Mouse (Mus musculus) limb, embryonic 13.5 days (tissue): ENCODE measurements around the gene Isg15. TPM values are rescaled to one million over a fixed set of nuclear protein-coding genes. Genes with fewer than 3 reads are reported as not detected.
A peak's percentile ranks its signal among the peaks of the same experiment; 100 is the strongest.
"Not testable (repeated sequence)": the region's sequence is repeated elsewhere in the genome, so short reads cannot be mapped to it uniquely, and the experiment has no call there.

Experiments used
- ATAC-seq: fragments of 200-750 bp; cut with Nextera tagmentation; 2 replicates; pipeline ENCODE4 v1.8.0; 2017; ENCODE audit warnings: low read depth, moderate number of reproducible peaks, moderate TSS enrichment; ENCODE audit not compliant: low FRiP score
- H3K27ac ChIP-seq: fragments of 300-500 bp; sonication (generic); 2 replicates; pipeline ENCODE4 v1.5.1; 2015; ENCODE audit warnings: inconsistent platforms, mild to moderate bottlenecking, moderate library complexity
- H3K27me3 ChIP-seq: fragments of 300-500 bp; sonication (generic); 2 replicates; pipeline ENCODE4 v1.6.1; 2015; ENCODE audit warnings: mild to moderate bottlenecking, inconsistent platforms
- H3K36me3 ChIP-seq: fragments of 300-500 bp; sonication (generic); 2 replicates; pipeline ENCODE4 v1.6.1; 2015; ENCODE audit warnings: inconsistent platforms, mild to moderate bottlenecking, moderate library complexity
- H3K4me1 ChIP-seq: fragments of 300-500 bp; sonication (generic); 2 replicates; pipeline ENCODE4 v1.6.1; 2015; ENCODE audit warnings: inconsistent platforms
- H3K4me2 ChIP-seq: fragments of 300-500 bp; sonication (generic); replicated peaks from 2 replicates; pipeline ENCODE4 v1.6.1; 2015; ENCODE audit warnings: inconsistent platforms, mild to moderate bottlenecking, moderate library complexity
- H3K4me3 ChIP-seq: fragments of 300-500 bp; sonication (generic); 2 replicates; pipeline ENCODE4 v1.5.1; 2015; ENCODE audit warnings: moderate library complexity, mild to moderate bottlenecking, inconsistent platforms
- H3K9ac ChIP-seq: fragments of 300-500 bp; sonication (generic); 2 replicates; pipeline ENCODE4 v1.6.1; 2015; ENCODE audit warnings: mild to moderate bottlenecking, inconsistent platforms
- H3K9me3 ChIP-seq: fragments of 300-500 bp; sonication (generic); 2 replicates; pipeline ENCODE4 v1.6.1; 2016; ENCODE audit warnings: inconsistent platforms
- WGBS: fragments of 180-500 bp; shearing (Covaris S2); methylation state at CpG from one replicate; pipeline ENCODE4 v1.1.7; 2015; 5-methylcytosine and 5-hydroxymethylcytosine counted together
- microRNA-seq: library from miRNA; unstranded; fragments of <30 nt; microRNA quantifications from one replicate; pipeline ENCODE4, GENCODE M21; 2016
- polyA plus RNA-seq: library from polyadenylated mRNA; unstranded; fragments of >200 nt; fragmentation: Nextera tagmentation; extraction: Ambion mirVana; gene quantifications from 2 replicates; pipeline ENCODE4 v1.2.1, GENCODE M21; 2015

The Isg15 gene
- polyA plus RNA-seq, 1 experiment from 2014 or later = 1.5 TPM

DNA sequence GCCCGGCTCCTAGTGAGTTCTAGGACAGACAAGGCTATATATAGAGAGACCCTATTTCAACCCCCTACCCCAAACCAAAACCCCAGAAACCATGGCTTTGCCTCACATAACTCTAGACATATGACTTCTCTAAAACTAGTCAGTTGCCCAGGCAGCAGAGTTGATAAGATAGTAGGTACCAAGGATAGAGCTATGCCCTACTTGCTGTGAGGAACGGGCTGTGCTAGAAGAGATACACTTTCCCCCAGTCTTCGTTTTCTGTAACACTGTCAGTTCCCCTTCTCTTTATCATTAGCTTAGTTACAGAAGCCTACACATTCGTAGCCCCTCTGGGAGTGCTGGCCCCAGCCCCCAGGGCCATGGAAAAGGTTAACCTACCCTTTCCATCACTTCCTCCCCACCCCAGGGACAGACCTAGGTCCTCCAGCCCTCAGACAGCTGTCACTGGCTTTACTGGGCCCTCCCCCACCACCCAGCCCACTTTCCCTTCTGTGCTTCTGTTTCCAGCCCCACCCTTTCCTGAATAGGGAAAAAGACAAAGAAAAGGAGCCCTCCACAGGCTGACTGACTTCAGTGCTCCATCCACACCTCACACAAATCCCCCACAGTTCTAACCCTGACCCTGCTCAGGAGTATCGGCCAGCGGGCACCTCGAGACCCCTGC is 16.2 kb downstream of the Isg15 start:
- Histone ChIP-seq H3K4me2 (0 out of 2 replicates have a peak overlapping the region, but pooled peaks have one; percentile 59), H3K4me3 (no peak overlapping the region), H3K27ac (no peak overlapping the region), H3K9ac (no peak overlapping the region), H3K36me3 (peaks cover 63% of the 10 kb centered on the region), H3K9me3 (no peaks in the 10 kb centered on the region), H3K27me3 (no peaks in the 10 kb centered on the region), H3K4me1 (peaks cover 41% of the 10 kb centered on the region)
- 86% methylated on average over 7 of the region's 7 CpGs for WGBS
- no peak for ATAC-seq

DNA sequence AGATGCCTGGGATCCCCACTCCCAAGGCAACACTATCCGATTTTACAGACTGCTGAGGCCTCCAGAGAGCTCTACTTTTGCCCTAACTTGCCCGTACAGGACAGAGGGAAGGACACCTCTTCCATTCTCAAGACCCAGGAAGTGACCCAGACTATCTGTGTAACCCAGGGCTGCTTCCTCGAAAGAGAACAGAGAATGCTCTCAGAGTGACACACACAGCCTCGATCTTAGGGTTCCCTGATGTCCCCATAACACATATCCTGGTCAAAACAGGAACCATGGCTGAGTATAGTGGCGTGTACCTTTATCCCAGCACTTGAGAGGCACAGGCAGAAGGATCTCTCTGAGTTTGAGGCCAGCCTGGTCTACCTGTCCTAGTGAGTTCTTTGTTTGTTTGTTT is 16.9 kb downstream of the Isg15 start:
- H3K9me3 ChIP-seq = no peaks in the 10 kb centered on the region
- ATAC-seq = no peak
- peaks cover 35% of the 10 kb centered on the region for H3K4me1 ChIP-seq
- H3K9ac ChIP-seq = no peak overlapping the region
- H3K27me3 ChIP-seq = no peaks in the 10 kb centered on the region
- WGBS = 87% methylated on average over 5 of the region's 5 CpGs
- H3K4me2 ChIP-seq = no peak overlapping the region
- no peak overlapping the region for H3K4me3 ChIP-seq
- H3K36me3 ChIP-seq = peaks cover 66% of the 10 kb centered on the region
- H3K27ac ChIP-seq = no peak overlapping the region

DNA sequence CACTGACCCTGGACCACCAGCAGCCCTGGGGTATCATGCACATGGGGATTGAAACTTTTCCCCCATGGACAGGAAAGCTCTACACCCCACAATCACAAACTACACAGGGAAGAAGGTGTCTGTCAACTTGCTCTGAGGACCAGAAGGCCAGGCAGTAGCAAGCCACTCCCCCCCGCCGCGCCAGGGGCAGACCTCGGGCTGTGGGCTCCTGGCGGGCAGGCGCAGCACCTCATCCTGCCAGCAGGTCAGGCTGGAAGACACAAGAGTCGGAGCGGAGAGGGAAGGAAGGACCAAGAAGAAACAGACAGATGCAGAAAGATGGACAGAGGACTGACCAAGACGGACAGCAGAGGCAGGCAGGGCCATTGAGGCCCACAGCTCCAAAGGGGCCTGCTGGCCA is 23.0 kb downstream of the Isg15 start:
- Histone ChIP-seq H3K4me1 (no peaks in the 10 kb centered on the region), H3K27ac (no peak overlapping the region), H3K36me3 (peaks cover 87% of the 10 kb centered on the region), H3K27me3 (no peaks in the 10 kb centered on the region), H3K4me3 (no peak overlapping the region), H3K9me3 (no peaks in the 10 kb centered on the region), H3K9ac (no peak overlapping the region), H3K4me2 (no peak overlapping the region)
- WGBS = 94% methylated on average over 9 of the region's 9 CpGs
- ATAC-seq = no peak

DNA sequence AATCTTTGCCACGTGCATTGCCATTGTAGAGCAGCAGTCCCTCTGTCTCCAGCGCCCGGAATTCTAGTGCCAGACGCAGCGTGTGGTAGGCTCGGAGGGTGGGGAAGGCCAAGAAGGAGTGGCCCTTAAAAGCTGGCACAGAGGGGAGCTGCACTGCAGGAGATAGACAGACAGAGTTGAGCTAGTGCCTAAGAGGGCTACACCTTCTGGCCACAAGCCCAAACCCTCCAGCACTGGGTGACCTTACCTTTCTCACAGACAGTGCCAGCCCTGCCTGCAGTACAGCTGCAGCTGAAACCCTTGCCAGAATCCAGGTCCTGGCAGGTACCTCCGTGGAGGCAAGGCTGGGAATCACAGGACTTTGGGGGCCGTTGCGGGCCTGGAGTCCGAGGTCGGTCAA is 28.8 kb downstream of the Isg15 start:
- Histone ChIP-seq H3K27me3 (no peaks in the 10 kb centered on the region), H3K27ac (no peak overlapping the region), H3K4me3 (no peak overlapping the region), H3K9me3 (no peaks in the 10 kb centered on the region), H3K36me3 (peaks cover 100% of the 10 kb centered on the region), H3K9ac (no peak overlapping the region), H3K4me1 (no peaks in the 10 kb centered on the region), H3K4me2 (no peak overlapping the region)
- no peak for ATAC-seq
- WGBS = 95% methylated on average over 11 of the region's 11 CpGs

DNA sequence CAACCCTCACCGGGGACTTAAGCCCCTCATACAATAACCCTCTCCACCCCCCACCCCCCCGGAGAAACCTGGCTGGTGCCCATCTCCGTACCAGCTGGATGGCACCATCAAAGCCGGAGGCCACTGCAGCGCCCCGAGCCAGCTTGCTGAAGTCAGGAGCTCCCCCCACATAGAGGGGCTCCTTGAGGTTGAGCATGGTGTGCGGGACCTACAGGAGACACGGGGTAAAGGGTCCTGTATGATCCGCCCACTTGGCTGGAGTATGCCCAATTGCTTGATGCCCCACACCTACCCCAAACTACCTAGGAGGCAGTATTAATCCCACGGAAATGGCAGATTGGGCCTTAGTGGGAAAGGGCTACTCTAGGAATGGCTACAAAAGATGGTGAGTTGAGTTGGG is 31.5 kb downstream of the Isg15 start:
- Histone ChIP-seq H3K36me3 (peaks cover 100% of the 10 kb centered on the region), H3K4me3 (no peak overlapping the region), H3K27me3 (no peaks in the 10 kb centered on the region), H3K9ac (no peak overlapping the region), H3K9me3 (peaks cover 3% of the 10 kb centered on the region; the same call in 1 of the 2 replicates), H3K4me2 (no peak overlapping the region), H3K4me1 (no peaks in the 10 kb centered on the region), H3K27ac (no peak overlapping the region)
- WGBS = 95% methylated on average over 10 of the region's 10 CpGs
- no peak for ATAC-seq

DNA sequence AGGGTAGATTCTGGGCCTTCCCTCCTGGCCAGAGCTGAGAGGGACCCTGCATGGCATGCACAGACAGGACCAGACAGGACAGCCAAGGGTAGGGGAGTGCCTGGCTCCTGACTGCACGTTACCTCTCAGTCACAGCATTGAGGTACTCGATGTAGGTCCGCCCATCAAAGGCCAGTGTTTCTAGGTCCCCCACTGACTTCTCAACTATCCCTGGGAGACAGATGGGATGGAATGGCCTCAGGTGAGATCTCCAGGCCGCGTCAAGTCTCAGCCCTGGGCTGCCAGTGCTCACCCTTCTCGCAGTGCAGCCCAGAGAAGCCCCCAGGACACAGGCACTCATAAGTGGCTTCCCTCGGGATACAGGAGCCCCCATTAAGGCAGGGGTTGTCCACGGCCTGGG is 32.0 kb downstream of the Isg15 start:
- H3K27ac ChIP-seq = no peak overlapping the region
- no peaks in the 10 kb centered on the region for H3K27me3 ChIP-seq
- H3K36me3 ChIP-seq = peaks cover 100% of the 10 kb centered on the region
- H3K4me1 ChIP-seq = no peaks in the 10 kb centered on the region
- peaks cover 3% of the 10 kb centered on the region; the same call in 1 of the 2 replicates for H3K9me3 ChIP-seq
- H3K4me3 ChIP-seq = no peak overlapping the region
- H3K9ac ChIP-seq = no peak overlapping the region
- ATAC-seq = no peak
- H3K4me2 ChIP-seq = no peak overlapping the region
- 90% methylated on average over 8 of the region's 8 CpGs for WGBS

DNA sequence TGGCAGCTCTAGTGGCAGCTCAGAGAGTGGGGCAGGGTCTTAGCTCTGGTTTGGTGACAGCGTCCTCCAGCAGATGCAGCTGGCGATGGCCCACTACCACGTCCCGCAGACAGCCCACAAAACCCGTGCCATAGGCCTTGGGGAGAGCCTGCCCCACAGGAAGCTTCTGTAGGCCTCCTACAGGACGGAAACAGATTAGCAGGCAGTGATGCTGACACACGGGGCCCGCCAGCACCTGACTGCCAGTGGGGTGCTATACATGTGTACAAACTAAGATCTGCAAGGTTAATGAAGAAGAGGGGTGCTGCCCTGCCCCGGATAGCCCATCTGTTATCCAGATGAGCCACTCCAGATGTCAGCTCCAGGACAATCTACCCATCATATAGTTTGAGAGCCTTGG is 34.1 kb downstream of the Isg15 start:
- no peak for ATAC-seq
- peaks cover 15% of the 10 kb centered on the region for H3K9me3 ChIP-seq
- no peak overlapping the region for H3K27ac ChIP-seq

DNA sequence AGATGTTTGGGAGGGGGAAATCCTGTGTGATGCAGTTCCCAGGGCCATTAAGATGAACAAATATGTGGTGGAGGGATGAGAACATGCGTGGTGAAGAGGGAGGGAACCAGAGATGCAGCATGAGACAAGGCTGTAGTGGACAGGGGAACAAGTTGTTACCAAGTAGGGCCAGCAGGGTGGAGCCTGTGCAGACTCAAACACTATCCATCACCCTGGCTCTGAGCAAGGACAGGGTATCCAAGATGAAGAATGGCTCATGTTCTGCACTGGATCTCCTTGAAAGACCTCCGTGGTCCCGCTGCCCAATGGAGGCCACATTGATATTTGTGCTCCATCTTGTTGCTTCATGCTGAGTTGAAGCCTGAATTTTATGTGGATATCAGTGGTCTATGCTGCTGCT is 45.8 kb downstream of the Isg15 start:
- Histone ChIP-seq H3K9me3 (peaks cover 23% of the 10 kb centered on the region), H3K9ac (no peak overlapping the region), H3K27ac (no peak overlapping the region), H3K4me3 (no peak overlapping the region), H3K4me2 (no peak overlapping the region), H3K36me3 (no peaks in the 10 kb centered on the region), H3K27me3 (no peaks in the 10 kb centered on the region), H3K4me1 (no peaks in the 10 kb centered on the region)
- WGBS = 97% methylated on average over 3 of the region's 3 CpGs
- no peak for ATAC-seq

More for the DNA sequence above, 34.1 kb downstream of the Isg15 start:
- WGBS = 90% methylated on average over 9 of the region's 9 CpGs
- H3K4me3 ChIP-seq = no peak overlapping the region
- no peak overlapping the region for H3K4me2 ChIP-seq
- peaks cover 98% of the 10 kb centered on the region for H3K36me3 ChIP-seq
- no peaks in the 10 kb centered on the region for H3K27me3 ChIP-seq
- no peaks in the 10 kb centered on the region for H3K4me1 ChIP-seq
- H3K9ac ChIP-seq = no peak overlapping the region

DNA sequence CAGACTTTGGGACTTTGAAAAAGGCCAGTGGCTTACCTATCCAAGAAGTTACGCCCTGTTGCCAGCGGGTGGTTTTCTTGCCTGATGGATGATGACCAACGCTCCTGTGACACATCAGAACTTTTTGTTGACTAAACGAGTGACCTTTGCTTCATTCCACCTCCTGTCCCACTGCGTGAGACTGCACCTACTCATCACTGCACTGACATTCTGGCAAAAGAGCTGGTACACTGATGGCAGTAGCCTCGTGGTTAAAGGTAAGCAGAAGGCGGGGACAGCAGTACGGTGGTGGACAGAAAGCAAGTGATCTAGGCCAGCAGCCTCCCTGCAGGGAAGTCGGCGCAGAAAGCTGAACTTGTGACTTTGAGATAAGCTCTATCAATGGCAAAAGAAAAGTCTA is 49.7 kb downstream of the Isg15 start:
- H3K36me3 ChIP-seq = not testable (repeated sequence)

More for the DNA sequence above, 49.7 kb downstream of the Isg15 start:
- H3K9me3 ChIP-seq, H3K4me3 ChIP-seq, H3K4me1 ChIP-seq, H3K27me3 ChIP-seq, ATAC-seq, H3K9ac ChIP-seq, H3K27ac ChIP-seq, H3K4me2 ChIP-seq: not testable (repeated sequence)
- WGBS = 91% methylated on average over 10 of the region's 10 CpGs

Small RNA genes within 50 kb of the gene (microRNA-seq; reads per million reads assigned to microRNA genes)
- 1.0 reads per million for gene Mir7658

Other genes starting within 250 kb of the Isg15 start
- 32.0 and 35.0 TPM in 2 replicates for gene C1qtnf12, start 238.5 kb downstream of the Isg15 start, polyA plus RNA-seq
- 16.8 and 17.3 TPM in 2 replicates for gene B3galt6, start 208.2 kb downstream of the Isg15 start, polyA plus RNA-seq
- 160 and 166 TPM in 2 replicates for gene Sdf4, start 207.9 kb downstream of the Isg15 start, polyA plus RNA-seq
- gene Tnfrsf4, start 187.0 kb downstream of the Isg15 start, polyA plus RNA-seq = 0.80 and 0.85 TPM in 2 replicates
- 2.8 and 2.9 TPM in 2 replicates for gene Tnfrsf18, start 174.7 kb downstream of the Isg15 start, polyA plus RNA-seq
- 0.70 and 1.1 TPM in 2 replicates for gene Ttll10, start 141.4 kb downstream of the Isg15 start, polyA plus RNA-seq
- gene 9430015G10Rik, start 90.8 kb downstream of the Isg15 start, polyA plus RNA-seq = 45.2 and 48.7 TPM in 2 replicates
- gene Rnf223, start 70.3 kb downstream of the Isg15 start, polyA plus RNA-seq = 0.48 and 0.72 TPM in 2 replicates
- 69.5 and 73.9 TPM in 2 replicates for gene Agrn, start 3.3 kb downstream of the Isg15 start, polyA plus RNA-seq
- gene AW011738, start 2.5 kb upstream of the Isg15 start, polyA plus RNA-seq = 2.0 and 2.3 TPM in 2 replicates
- 0.59 and 0.66 TPM in 2 replicates for gene Perm1, start 15.1 kb upstream of the Isg15 start, polyA plus RNA-seq
- gene Plekhn1, start 34.0 kb upstream of the Isg15 start, polyA plus RNA-seq = 24.6 and 24.9 TPM in 2 replicates
- gene Noc2l, start 35.2 kb upstream of the Isg15 start, polyA plus RNA-seq = 68.8 and 71.5 TPM in 2 replicates
- gene Samd11, start 54.8 kb upstream of the Isg15 start, polyA plus RNA-seq = 0.42 and 0.47 TPM in 2 replicates
- not detected in 2 replicates for gene Vmn2r-ps159, start 130.3 kb upstream of the Isg15 start, polyA plus RNA-seq